Mouse (Mus musculus) neural tube, embryonic 14.5 days (tissue): ENCODE results near the gene Oit1. TPM values are rescaled to one million over a fixed set of nuclear protein-coding genes. Genes with fewer than 3 reads are reported as not detected.

Experiments
- ATAC-seq: fragments of 200-750 bp; cut with Nextera tagmentation; 2 replicates; pipeline ENCODE4 v1.8.0; 2017; ENCODE audit warnings: low read depth, mild to moderate bottlenecking, moderate TSS enrichment, moderate library complexity
- H3K27ac ChIP-seq: fragments of 300-500 bp; sonication (generic); 2 replicates; pipeline ENCODE4 v1.5.1; 2014; ENCODE audit warnings: low read depth, mild to moderate bottlenecking, control low read depth, low read length, moderate library complexity, mixed read lengths
- H3K27me3 ChIP-seq: fragments of 300-500 bp; sonication (generic); 2 replicates; pipeline ENCODE4 v1.6.1; 2014; ENCODE audit warnings: low read length; ENCODE audit not compliant: control insufficient read depth, insufficient read depth
- H3K36me3 ChIP-seq: fragments of 300-500 bp; sonication (generic); 2 replicates; pipeline ENCODE4 v1.6.1; 2014; ENCODE audit warnings: low read length, mixed read lengths; ENCODE audit not compliant: control insufficient read depth, insufficient read depth
- H3K4me1 ChIP-seq: fragments of 300-500 bp; sonication (generic); 2 replicates; pipeline ENCODE4 v1.6.1; 2014; ENCODE audit warnings: low read length; ENCODE audit not compliant: control insufficient read depth, insufficient read depth
- H3K4me2 ChIP-seq: fragments of 300-500 bp; sonication (generic); 2 replicates; pipeline ENCODE4 v1.6.1; 2014; ENCODE audit warnings: mild to moderate bottlenecking, low read depth, low read length, control low read depth
- H3K4me3 ChIP-seq: fragments of 300-500 bp; sonication (generic); 2 replicates; pipeline ENCODE4 v1.5.1; 2014; ENCODE audit warnings: low read depth, low read length, control low read depth, mixed read lengths
- H3K9ac ChIP-seq: fragments of 300-500 bp; sonication (generic); replicated peaks from 2 replicates; pipeline ENCODE4 v1.6.1; 2014; ENCODE audit warnings: low read depth, mild to moderate bottlenecking, control low read depth, low read length, mixed read lengths
- H3K9me3 ChIP-seq: fragments of 300-500 bp; sonication (generic); 2 replicates; pipeline ENCODE4 v1.6.1; 2016; ENCODE audit warnings: low read length; ENCODE audit not compliant: control insufficient read depth
- WGBS: fragments of 180-500 bp; shearing (Covaris S2); extraction: QIAGEN DNeasy Blood & Tissue Kit; methylation state at CpG from one replicate; pipeline ENCODE4 v1.1.7; 2014; 5-methylcytosine and 5-hydroxymethylcytosine counted together
- polyA plus RNA-seq: library from polyadenylated mRNA; unstranded; fragments of >200 nt; fragmentation: Nextera tagmentation; extraction: Ambion mirVana; gene quantifications from 2 replicates; pipeline ENCODE4 v1.2.1, GENCODE M21; 2014

The Oit1 gene
- polyA plus RNA-seq, result not detected in 2 replicates

- Histone ChIP-seq H3K4me1 (no peaks in the 10 kb centered on the region), H3K4me2 (no peak within 1 kb of the TSS)
Measured at GRCm38 (mm10) chr14:8378685-8379313, at the start of gene Oit1. TSS of gene Oit1 (minus strand) at chr14:8378754.

DNA sequence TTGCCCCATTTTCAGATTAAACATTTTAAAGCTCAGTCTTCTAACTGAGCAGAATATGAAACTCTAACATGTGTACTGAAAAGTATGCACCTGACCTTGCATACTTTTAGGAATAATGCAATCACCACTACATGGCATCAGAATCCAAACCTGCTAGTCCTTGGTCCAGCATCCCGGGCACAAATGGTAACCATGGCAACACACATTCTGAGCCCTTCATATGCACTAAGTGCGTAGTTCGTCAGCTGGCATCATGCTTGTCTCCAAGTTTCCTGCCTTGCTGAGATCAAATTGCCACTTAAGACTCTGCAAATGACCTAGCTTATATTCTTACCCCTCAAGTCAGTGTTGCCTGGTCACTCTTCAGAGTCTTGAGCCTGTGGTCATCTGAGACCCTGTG is 44.3 kb upstream of the Oit1 start:
- Histone ChIP-seq H3K27ac (no peak overlapping the region), H3K36me3 (no peaks in the 10 kb centered on the region), H3K9ac (no peak overlapping the region), H3K4me1 (no peaks in the 10 kb centered on the region), H3K9me3 (no peaks in the 10 kb centered on the region), H3K4me2 (no peak overlapping the region), H3K4me3 (no peak overlapping the region), H3K27me3 (no peaks in the 10 kb centered on the region)
- 63% methylated on average over 3 of the region's 3 CpGs for WGBS
- ATAC-seq, result no peak

More at GRCm38 (mm10) chr14:8378685-8379313, at the start of gene Oit1:
- no peaks in the 10 kb centered on the region for H3K27me3 ChIP-seq
- H3K9me3 ChIP-seq, result no peaks in the 10 kb centered on the region
- no peak within 1 kb of the TSS for H3K4me3 ChIP-seq
- WGBS, result 71% methylated on average over 8 of the region's 8 CpGs
- no peaks in the 10 kb centered on the region for H3K36me3 ChIP-seq
- H3K9ac ChIP-seq, result no peak within 1 kb of the TSS
- no peak within 1 kb of the TSS for H3K27ac ChIP-seq
- ATAC-seq, result no peak

GRCm38 (mm10) chr14:8421199-8421787 is 42.7 kb upstream of the Oit1 start:
- H3K4me1 ChIP-seq, result no peaks in the 10 kb centered on the region
- H3K4me2 ChIP-seq, result no peak overlapping the region
- H3K27ac ChIP-seq, result no peak overlapping the region
- no peaks in the 10 kb centered on the region for H3K36me3 ChIP-seq
- ATAC-seq, result no peak
- no peaks in the 10 kb centered on the region for H3K27me3 ChIP-seq
- WGBS, result 18% methylated on average over 10 of the region's 10 CpGs
- no peak overlapping the region for H3K4me3 ChIP-seq
- no peaks in the 10 kb centered on the region for H3K9me3 ChIP-seq
- H3K9ac ChIP-seq, result no peak overlapping the region

GRCm38 (mm10) chr14:8418610-8419009 is 40.1 kb upstream of the Oit1 start:
- ATAC-seq, result no peak
- Histone ChIP-seq H3K36me3 (no peaks in the 10 kb centered on the region), H3K9me3 (no peaks in the 10 kb centered on the region), H3K4me1 (no peaks in the 10 kb centered on the region), H3K4me2 (no peak overlapping the region), H3K27me3 (no peaks in the 10 kb centered on the region), H3K9ac (no peak overlapping the region), H3K4me3 (no peak overlapping the region), H3K27ac (no peak overlapping the region)
- WGBS, result 70% methylated on average over 3 of the region's 3 CpGs

- ATAC-seq, result no peak
- WGBS, result 60% methylated on average over 6 of the region's 6 CpGs
Measured at GRCm38 (mm10) chr14:8405946-8406345, 27.4 kb upstream of the Oit1 start.

GRCm38 (mm10) chr14:8403310-8403709 is 24.8 kb upstream of the Oit1 start:
- Histone ChIP-seq H3K9ac (no peak overlapping the region), H3K27ac (no peak overlapping the region), H3K36me3 (no peaks in the 10 kb centered on the region), H3K27me3 (no peaks in the 10 kb centered on the region), H3K4me1 (no peaks in the 10 kb centered on the region), H3K4me2 (no peak overlapping the region), H3K9me3 (no peaks in the 10 kb centered on the region), H3K4me3 (no peak overlapping the region)
- 84% methylated on average over 3 of the region's 3 CpGs for WGBS
- ATAC-seq, result no peak

More at GRCm38 (mm10) chr14:8405946-8406345, 27.4 kb upstream of the Oit1 start:
- no peaks in the 10 kb centered on the region for H3K36me3 ChIP-seq
- no peaks in the 10 kb centered on the region for H3K4me1 ChIP-seq
- no peaks in the 10 kb centered on the region for H3K9me3 ChIP-seq
- no peak overlapping the region for H3K9ac ChIP-seq
- no peak overlapping the region for H3K27ac ChIP-seq
- no peak overlapping the region for H3K4me2 ChIP-seq
- no peaks in the 10 kb centered on the region for H3K27me3 ChIP-seq
- H3K4me3 ChIP-seq, result no peak overlapping the region

DNA sequence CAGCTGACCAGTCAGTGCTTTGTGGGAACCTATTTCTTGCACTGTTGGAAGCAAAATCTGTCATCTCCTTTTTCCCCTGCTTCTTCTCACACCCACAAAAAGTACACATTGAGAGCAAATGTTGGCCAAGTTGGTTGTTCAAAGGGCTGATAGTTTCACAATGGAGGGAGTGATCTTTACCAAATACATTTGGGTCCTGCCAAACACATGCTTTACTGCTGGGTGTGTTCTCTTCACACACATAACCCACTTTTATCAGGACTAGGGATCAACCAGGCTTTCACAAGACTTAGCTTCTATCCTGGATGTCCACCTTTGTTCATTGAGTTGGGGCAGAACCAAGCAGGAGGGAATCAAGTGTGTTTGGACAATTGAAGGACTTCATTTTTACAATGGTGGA is 20.0 kb upstream of the Oit1 start:
- Histone ChIP-seq H3K9me3 (no peaks in the 10 kb centered on the region), H3K4me3 (no peak overlapping the region), H3K36me3 (no peaks in the 10 kb centered on the region), H3K27ac (no peak overlapping the region), H3K27me3 (no peaks in the 10 kb centered on the region), H3K4me2 (no peak overlapping the region), H3K9ac (no peak overlapping the region), H3K4me1 (no peaks in the 10 kb centered on the region)
- no peak for ATAC-seq

GRCm38 (mm10) chr14:8395690-8396287 is 17.2 kb upstream of the Oit1 start:
- 86% methylated on average over 7 of the region's 7 CpGs for WGBS
- Histone ChIP-seq H3K4me2 (no peak overlapping the region), H3K9ac (no peak overlapping the region), H3K9me3 (no peaks in the 10 kb centered on the region), H3K36me3 (no peaks in the 10 kb centered on the region), H3K27me3 (no peaks in the 10 kb centered on the region), H3K27ac (no peak overlapping the region), H3K4me3 (no peak overlapping the region), H3K4me1 (no peaks in the 10 kb centered on the region)
- no peak for ATAC-seq

DNA sequence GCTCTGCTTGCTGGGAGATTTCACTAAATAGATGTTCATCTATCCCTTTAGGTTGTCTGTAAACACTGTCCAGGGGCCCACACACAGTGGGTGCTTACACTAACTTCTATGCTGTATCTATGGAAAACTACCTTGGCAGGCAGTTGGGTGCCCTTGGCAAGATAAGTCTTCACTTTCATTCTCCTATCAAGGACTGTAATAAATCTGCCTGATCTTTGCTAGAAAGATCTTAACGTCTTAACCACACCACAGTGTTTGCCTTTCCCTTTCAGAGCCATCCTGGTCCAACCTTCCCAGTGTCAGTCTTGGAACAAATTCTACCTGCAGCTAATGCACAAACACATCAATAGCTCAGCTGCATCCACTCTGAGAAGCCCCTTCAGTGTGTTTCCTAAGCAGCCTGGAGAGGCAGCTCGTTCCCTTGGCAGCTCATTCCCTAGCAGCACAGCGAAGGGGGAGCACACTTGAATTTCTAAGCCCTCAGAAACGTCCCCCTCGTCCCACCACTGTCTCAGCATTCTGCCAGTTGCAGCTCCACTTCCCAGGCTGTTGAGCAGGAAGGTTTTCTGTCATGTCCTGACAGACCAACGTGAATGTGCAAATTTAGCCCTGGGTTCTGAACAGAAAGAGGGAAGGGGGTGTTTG is 13.7 kb upstream of the Oit1 start:
- H3K36me3 ChIP-seq, result no peaks in the 10 kb centered on the region
- H3K27ac ChIP-seq, result no peak overlapping the region
- no peaks in the 10 kb centered on the region for H3K4me1 ChIP-seq
- H3K9ac ChIP-seq, result no peak overlapping the region
- no peak overlapping the region for H3K4me2 ChIP-seq
- H3K27me3 ChIP-seq, result no peaks in the 10 kb centered on the region
- 55% methylated on average over 6 of the region's 6 CpGs for WGBS
- H3K4me3 ChIP-seq, result no peak overlapping the region
- ATAC-seq, result no peak
- no peaks in the 10 kb centered on the region for H3K9me3 ChIP-seq
